Mouse (Mus musculus) forebrain, embryonic 14.5 days (tissue): Measurements from ENCODE around the gene Uck1. TPM values are rescaled to one million over a fixed set of nuclear protein-coding genes. Genes with fewer than 3 reads are reported as not detected.

Experiments
- ATAC-seq: fragments of 200-750 bp; cut with Nextera tagmentation; 2 replicates; pipeline ENCODE4 v1.8.0; 2017; ENCODE audit warnings: mild to moderate bottlenecking, moderate library complexity
- DNase-seq: peaks from one replicate; pipeline ENCODE4 v3.0.0-alpha.2; 2015; ENCODE audit warnings: low spot score
- H3K27ac ChIP-seq: fragments of 300-500 bp; sonication (generic); 2 replicates; pipeline ENCODE4 v1.5.1; 2014; ENCODE audit warnings: low read depth, mild to moderate bottlenecking, control low read depth, low read length, moderate library complexity
- H3K27me3 ChIP-seq: fragments of 300-500 bp; sonication (generic); replicated peaks from 2 replicates; pipeline ENCODE4 v1.6.1; 2014; ENCODE audit warnings: low read length, control low read depth, mixed read lengths; ENCODE audit not compliant: control insufficient read depth, insufficient read depth
- H3K36me3 ChIP-seq: fragments of 300-500 bp; sonication (generic); 2 replicates; pipeline ENCODE4 v1.6.1; 2014; ENCODE audit warnings: low read length, control low read depth; ENCODE audit not compliant: control insufficient read depth, insufficient read depth
- H3K4me1 ChIP-seq: fragments of 300-500 bp; sonication (generic); 2 replicates; pipeline ENCODE4 v1.6.1; 2014; ENCODE audit warnings: antibody characterized with exemption, low read length, control low read depth; ENCODE audit not compliant: control insufficient read depth, insufficient read depth
- H3K4me2 ChIP-seq: fragments of 300-500 bp; sonication (generic); 2 replicates; pipeline ENCODE4 v1.6.1; 2014; ENCODE audit warnings: mild to moderate bottlenecking, control low read depth, low read length
- H3K4me3 ChIP-seq: fragments of 300-500 bp; sonication (generic); 2 replicates; pipeline ENCODE4 v1.5.1; 2014; ENCODE audit warnings: low read depth, low read length, control low read depth
- H3K9ac ChIP-seq: fragments of 300-500 bp; sonication (generic); 2 replicates; pipeline ENCODE4 v1.6.1; 2014; ENCODE audit warnings: mild to moderate bottlenecking, low read length, control low read depth, moderate library complexity
- H3K9me3 ChIP-seq: fragments of 300-500 bp; sonication (generic); replicated peaks from 2 replicates; pipeline ENCODE4 v1.6.1; 2016; ENCODE audit warnings: low read length, control low read depth, mixed read lengths; ENCODE audit not compliant: control insufficient read depth
- WGBS: fragments of 180-500 bp; shearing (Covaris S2); extraction: QIAGEN DNeasy Blood & Tissue Kit; methylation state at CpG from one replicate; pipeline ENCODE4 v1.1.7; 2014; 5-methylcytosine and 5-hydroxymethylcytosine counted together
- polyA plus RNA-seq: library from polyadenylated mRNA; unstranded; fragments of >200 nt; fragmentation: Nextera tagmentation; extraction: Ambion mirVana; gene quantifications from 2 replicates; pipeline ENCODE4 v1.2.1, GENCODE M21; 2014

Gene Uck1
- polyA plus RNA-seq, 1 experiment from 2014 or later = 84.2 TPM

GRCm38 (mm10) chr2:32251791-32252527 is 8.0 kb downstream of the Uck1 start:
- Histone ChIP-seq H3K4me1 (no peaks in the 10 kb centered on the region), H3K9ac (no peak overlapping the region), H3K9me3 (no peaks in the 10 kb centered on the region), H3K27me3 (no peaks in the 10 kb centered on the region), H3K36me3 (peaks cover 84% of the 10 kb centered on the region), H3K27ac (no peak overlapping the region), H3K4me3 (no peak overlapping the region), H3K4me2 (no peak overlapping the region)
- DNase-seq (no peak), ATAC-seq (no peak)
- 92% methylated on average over 12 of the region's 12 CpGs for WGBS

GRCm38 (mm10) chr2:32248377-32249361 is 11.3 kb downstream of the Uck1 start:
- H3K27ac ChIP-seq = no peak overlapping the region
- DNase-seq = no peak
- WGBS = 77% methylated on average over 10 of the region's 10 CpGs
- no peaks in the 10 kb centered on the region for H3K27me3 ChIP-seq
- H3K9ac ChIP-seq = no peak overlapping the region
- no peak overlapping the region for H3K4me2 ChIP-seq
- H3K9me3 ChIP-seq = no peaks in the 10 kb centered on the region
- no peaks in the 10 kb centered on the region for H3K4me1 ChIP-seq
- no peak overlapping the region for H3K4me3 ChIP-seq
- no peak for ATAC-seq
- peaks cover 82% of the 10 kb centered on the region for H3K36me3 ChIP-seq

- H3K4me2 ChIP-seq = no peak overlapping the region
- DNase-seq = no peak
- H3K36me3 ChIP-seq = peaks cover 82% of the 10 kb centered on the region
- no peaks in the 10 kb centered on the region for H3K4me1 ChIP-seq
- 92% methylated on average over 4 of the region's 4 CpGs for WGBS
- no peak overlapping the region for H3K4me3 ChIP-seq
- H3K9me3 ChIP-seq = no peaks in the 10 kb centered on the region
- ATAC-seq = no peak
- H3K27ac ChIP-seq = no peak overlapping the region
- H3K9ac ChIP-seq = no peak overlapping the region
- H3K27me3 ChIP-seq = no peaks in the 10 kb centered on the region
Measured at GRCm38 (mm10) chr2:32246741-32247140, 13.2 kb downstream of the Uck1 start.

- DNase-seq = no peak
- H3K4me2 ChIP-seq = no peak overlapping the region
- no peak overlapping the region for H3K4me3 ChIP-seq
- WGBS = 88% methylated on average over 4 of the region's 4 CpGs
- ATAC-seq = no peak
- H3K27ac ChIP-seq = no peak overlapping the region
- H3K27me3 ChIP-seq = no peaks in the 10 kb centered on the region
- peaks cover 58% of the 10 kb centered on the region for H3K36me3 ChIP-seq
- no peak overlapping the region for H3K9ac ChIP-seq
- H3K4me1 ChIP-seq = no peaks in the 10 kb centered on the region
- no peaks in the 10 kb centered on the region for H3K9me3 ChIP-seq
Measured at GRCm38 (mm10) chr2:32242986-32243385, 17.0 kb downstream of the Uck1 start.

GRCm38 (mm10) chr2:32240591-32240990 is 19.4 kb downstream of the Uck1 start:
- Histone ChIP-seq H3K27me3 (no peaks in the 10 kb centered on the region), H3K27ac (no peak overlapping the region), H3K36me3 (peaks cover 44% of the 10 kb centered on the region), H3K4me1 (peaks cover 7% of the 10 kb centered on the region; the same call in 1 of the 2 replicates), H3K9ac (no peak overlapping the region), H3K4me3 (no peak overlapping the region), H3K4me2 (no peak overlapping the region), H3K9me3 (no peaks in the 10 kb centered on the region)
- no peak for DNase-seq
- WGBS = 87% methylated on average over 5 of the region's 5 CpGs
- no peak for ATAC-seq

- Histone ChIP-seq H3K36me3 (peaks cover 38% of the 10 kb centered on the region), H3K4me3 (no peak overlapping the region), H3K4me1 (peaks cover 11% of the 10 kb centered on the region; the same call in 1 of the 2 replicates), H3K4me2 (no peak overlapping the region), H3K27ac (no peak overlapping the region), H3K9me3 (no peaks in the 10 kb centered on the region), H3K9ac (no peak overlapping the region), H3K27me3 (no peaks in the 10 kb centered on the region)
- DNase-seq (no peak), ATAC-seq (no peak)
- 92% methylated on average over 9 of the region's 9 CpGs for WGBS
Measured at GRCm38 (mm10) chr2:32238708-32239435, 21.1 kb downstream of the Uck1 start.

GRCm38 (mm10) chr2:32237571-32237970 is 22.4 kb downstream of the Uck1 start:
- Histone ChIP-seq H3K36me3 (peaks cover 39% of the 10 kb centered on the region), H3K4me1 (peaks cover 11% of the 10 kb centered on the region; the same call in 1 of the 2 replicates), H3K27ac (no peak overlapping the region), H3K4me2 (peak overlapping the region; percentile 87), H3K9ac (peak overlapping the region; percentile 76), H3K4me3 (peak overlapping the region; percentile 65), H3K9me3 (no peaks in the 10 kb centered on the region), H3K27me3 (no peaks in the 10 kb centered on the region)
- WGBS = 45% methylated on average over 4 of the region's 4 CpGs
- ATAC-seq = no peak
- DNase-seq = peak; percentile 14

GRCm38 (mm10) chr2:32236760-32237487 is 23.0 kb downstream of the Uck1 start:
- Histone ChIP-seq H3K9ac (peak overlapping the region; percentile 76), H3K9me3 (no peaks in the 10 kb centered on the region), H3K4me3 (peak overlapping the region; percentile 65), H3K4me1 (peaks cover 11% of the 10 kb centered on the region; the same call in 1 of the 2 replicates), H3K27me3 (no peaks in the 10 kb centered on the region), H3K4me2 (peak overlapping the region; percentile 87), H3K36me3 (peaks cover 40% of the 10 kb centered on the region), H3K27ac (peak overlapping the region; percentile 80)
- ATAC-seq = peak; percentile 47
- WGBS = under 1% methylated on average over 20 of the region's 20 CpGs
- peak; percentile 75 for DNase-seq
